Mouse (Mus musculus) hindbrain, embryonic 13.5 days (tissue): ENCODE data around the gene Ppard. TPM values are rescaled to one million over a fixed set of nuclear protein-coding genes. Genes with fewer than 3 reads are reported as not detected.

Experiments used
- polyA plus RNA-seq: library from polyadenylated mRNA; unstranded; fragments of >200 nt; fragmentation: Nextera tagmentation; extraction: Ambion mirVana; gene quantifications from 2 replicates; pipeline ENCODE4 v1.2.1, GENCODE M21; 2015

Gene Ppard
- polyA plus RNA-seq, 1 experiment from 2014 or later, result 2.1 TPM

Other genes starting within 250 kb of the Ppard start
- gene Tcp11, start 152.1 kb upstream of the Ppard start, polyA plus RNA-seq, result 1.4 and 1.7 TPM in 2 replicates
- 5.1 and 5.7 TPM in 2 replicates for gene Scube3, start 90.6 kb upstream of the Ppard start, polyA plus RNA-seq
- gene Zfp523, start 55.6 kb upstream of the Ppard start, polyA plus RNA-seq, result 40.2 and 41.6 TPM in 2 replicates
- 5.8 and 6.6 TPM in 2 replicates for gene Def6, start 24.9 kb upstream of the Ppard start, polyA plus RNA-seq
- gene Fance, start 80.8 kb downstream of the Ppard start, polyA plus RNA-seq, result 21.9 and 24.2 TPM in 2 replicates
- 336 and 366 TPM in 2 replicates for gene Rpl10a, start 95.8 kb downstream of the Ppard start, polyA plus RNA-seq
- 1.8 and 2.0 TPM in 2 replicates for gene Tead3, start 118.1 kb downstream of the Ppard start, polyA plus RNA-seq
- gene Tulp1, start 132.5 kb downstream of the Ppard start, polyA plus RNA-seq, result 2.1 and 2.2 TPM in 2 replicates